Mouse (Mus musculus) kidney, postnatal 0 days (tissue): ENCODE measurements around the gene Cspg4. TPM values are rescaled to one million over a fixed set of nuclear protein-coding genes. Genes with fewer than 3 reads are reported as not detected.

ENCODE experiments used
- ATAC-seq: fragments of 200-750 bp; cut with Nextera tagmentation; replicated peaks from 2 replicates; pipeline ENCODE4 v1.8.0; 2017; ENCODE audit warnings: low read depth, moderate number of reproducible peaks, moderate TSS enrichment, moderate library complexity; ENCODE audit not compliant: low FRiP score
- DNase-seq: peaks from one replicate; pipeline ENCODE4 v3.0.0-alpha.2; 2016; ENCODE audit warnings: low spot score
- H3K27ac ChIP-seq: fragments of 300-500 bp; sonication (generic); 2 replicates; pipeline ENCODE4 v1.5.1; 2014; ENCODE audit warnings: mild to moderate bottlenecking
- H3K27me3 ChIP-seq: fragments of 300-500 bp; sonication (generic); 2 replicates; pipeline ENCODE4 v1.6.1; 2014; ENCODE audit warnings: low read length, mixed read lengths; ENCODE audit not compliant: insufficient read depth
- H3K36me3 ChIP-seq: fragments of 300-500 bp; sonication (generic); 2 replicates; pipeline ENCODE4 v1.6.1; 2014; ENCODE audit warnings: low read length, mixed read lengths; ENCODE audit not compliant: insufficient read depth
- H3K4me1 ChIP-seq: fragments of 300-500 bp; sonication (generic); replicated peaks from 2 replicates; pipeline ENCODE4 v1.6.1; 2014; ENCODE audit warnings: antibody characterized with exemption, low read length, mixed read lengths; ENCODE audit not compliant: insufficient read depth
- H3K4me2 ChIP-seq: fragments of 300-500 bp; sonication (generic); 2 replicates; pipeline ENCODE4 v1.6.1; 2014; ENCODE audit warnings: mild to moderate bottlenecking, low read length, moderate library complexity, mixed read lengths
- H3K4me3 ChIP-seq: fragments of 300-500 bp; sonication (generic); replicated peaks from 2 replicates; pipeline ENCODE4 v1.5.1; 2014; ENCODE audit warnings: low read depth, low read length
- H3K9ac ChIP-seq: fragments of 300-500 bp; sonication (generic); 2 replicates; pipeline ENCODE4 v1.6.1; 2014; ENCODE audit warnings: low read depth, low read length
- H3K9me3 ChIP-seq: fragments of 300-500 bp; sonication (generic); replicated peaks from 2 replicates; pipeline ENCODE4 v1.6.1; 2016; ENCODE audit warnings: low read length, inconsistent platforms, mixed read lengths
- CTCF ChIP-seq: IDR thresholded peaks from 2 replicates; pipeline ENCODE4 v1.5.1; 2016; ENCODE audit warnings: antibody characterized with exemption, low read depth, mild to moderate bottlenecking, moderate library complexity
- WGBS: fragments of 180-500 bp; shearing (Covaris S2); extraction: QIAGEN DNeasy Blood & Tissue Kit; methylation state at CpG from one replicate; pipeline ENCODE4 v1.1.7; 2014; 5-methylcytosine and 5-hydroxymethylcytosine counted together
- polyA plus RNA-seq: library from polyadenylated mRNA; unstranded; fragments of >200 nt; fragmentation: Nextera tagmentation; extraction: Ambion mirVana; gene quantifications from 2 replicates; pipeline ENCODE4 v1.2.1, GENCODE M21; 2015

Gene Cspg4
- polyA plus RNA-seq, 1 experiment from 2014 or later, result 18.1 TPM

GRCm38 (mm10) chr9:56915116-56915515 is 50.3 kb downstream of the Cspg4 start:
- 76% methylated on average over 1 of the region's 1 CpGs for WGBS
- no peak overlapping the region for H3K9ac ChIP-seq
- H3K27me3 ChIP-seq, result no peaks in the 10 kb centered on the region
- no peaks in the 10 kb centered on the region for H3K9me3 ChIP-seq
- no peak for TF ChIP-seq CTCF
- ATAC-seq (no peak), DNase-seq (no peak)
- H3K27ac ChIP-seq, result no peak overlapping the region
- no peak overlapping the region for H3K4me2 ChIP-seq
- H3K36me3 ChIP-seq, result peaks cover 17% of the 10 kb centered on the region
- no peaks in the 10 kb centered on the region for H3K4me1 ChIP-seq
- H3K4me3 ChIP-seq, result no peak overlapping the region

GRCm38 (mm10) chr9:56915695-56916410 is 51.0 kb downstream of the Cspg4 start:
- H3K4me1 ChIP-seq, result no peaks in the 10 kb centered on the region
- peaks cover 17% of the 10 kb centered on the region for H3K36me3 ChIP-seq
- H3K9me3 ChIP-seq, result no peaks in the 10 kb centered on the region
- 64% methylated on average over 5 of the region's 5 CpGs for whole genome bisulfite sequencing
- ATAC-seq (no peak), DNase-seq (no peak)
- H3K4me2 ChIP-seq, result no peak overlapping the region
- no peak for TF ChIP-seq CTCF
- H3K27ac ChIP-seq, result no peak overlapping the region
- no peak overlapping the region for H3K4me3 ChIP-seq
- H3K27me3 ChIP-seq, result no peaks in the 10 kb centered on the region
- H3K9ac ChIP-seq, result no peak overlapping the region

- H3K4me3 ChIP-seq, result no peak overlapping the region
- WGBS, result 66% methylated on average over 2 of the region's 2 CpGs
- H3K9me3 ChIP-seq, result no peaks in the 10 kb centered on the region
- no peaks in the 10 kb centered on the region for H3K4me1 ChIP-seq
- DNase-seq (no peak), ATAC-seq (no peak)
- no peaks in the 10 kb centered on the region for H3K27me3 ChIP-seq
- peaks cover 24% of the 10 kb centered on the region for H3K36me3 ChIP-seq
- H3K4me2 ChIP-seq, result no peak overlapping the region
- no peak overlapping the region for H3K27ac ChIP-seq
- TF ChIP-seq CTCF, result no peak
- H3K9ac ChIP-seq, result no peak overlapping the region
These were observed 52.3 kb downstream of the Cspg4 start for GRCm38 (mm10) chr9:56917131-56917530.

- H3K4me3 ChIP-seq, result no peak overlapping the region
- H3K27ac ChIP-seq, result no peak overlapping the region
- ATAC-seq (no peak), DNase-seq (no peak)
- no peak overlapping the region for H3K4me2 ChIP-seq
- peaks cover 8% of the 10 kb centered on the region for H3K4me1 ChIP-seq
- H3K27me3 ChIP-seq, result no peaks in the 10 kb centered on the region
- TF ChIP-seq CTCF, result no peak
- no peak overlapping the region for H3K9ac ChIP-seq
- 97% methylated on average over 13 of the region's 13 CpGs for WGBS
- H3K36me3 ChIP-seq, result peaks cover 24% of the 10 kb centered on the region
- no peaks in the 10 kb centered on the region for H3K9me3 ChIP-seq
These were observed 53.6 kb downstream of the Cspg4 start for GRCm38 (mm10) chr9:56918466-56918865.

- H3K27ac ChIP-seq, result no peak overlapping the region
- ATAC-seq, result no peak
- 95% methylated on average over 4 of the region's 4 CpGs for WGBS
- H3K4me1 ChIP-seq, result peaks cover 36% of the 10 kb centered on the region
- H3K9me3 ChIP-seq, result no peaks in the 10 kb centered on the region
- no peak for TF ChIP-seq CTCF
- peak overlapping the region; percentile 54; the same call in 1 of the 2 replicates for H3K9ac ChIP-seq
- no peak for DNase-seq
- no peak overlapping the region for H3K4me3 ChIP-seq
- H3K36me3 ChIP-seq, result peaks cover 13% of the 10 kb centered on the region
- H3K4me2 ChIP-seq, result peak overlapping the region; percentile 94
- no peaks in the 10 kb centered on the region for H3K27me3 ChIP-seq
These were observed 57.9 kb downstream of the Cspg4 start for GRCm38 (mm10) chr9:56922746-56923145.

- no peak for TF ChIP-seq CTCF
- Histone ChIP-seq H3K27ac (peak overlapping the region; percentile 54), H3K4me2 (peak overlapping the region; percentile 94), H3K4me1 (peaks cover 42% of the 10 kb centered on the region), H3K9ac (peak overlapping the region; percentile 54), H3K9me3 (no peaks in the 10 kb centered on the region), H3K27me3 (no peaks in the 10 kb centered on the region), H3K36me3 (peaks cover 7% of the 10 kb centered on the region; the same call in 1 of the 2 replicates), H3K4me3 (peak overlapping the region; percentile 27)
- no peak for ATAC-seq
- DNase-seq, result no peak
- WGBS, result 34% methylated on average over 8 of the region's 8 CpGs
These were observed 59.2 kb downstream of the Cspg4 start for GRCm38 (mm10) chr9:56923841-56924650.
